In genomic region chr11:61155727-61156126, GRCm38 (mm10) we compare ENCODE assay signal across 9 mouse cellular contexts. TPM values are rescaled to one million over a fixed set of nuclear protein-coding genes. Genes with fewer than 3 reads are reported as not detected.
DNase-seq lines count a peak whose midpoint lies in the region; ATAC-seq and TF ChIP-seq lines count a peak whose summit lies in the region.
"Had no signal": no experiment of that assay in that cellular context is flagged by ENCODE, and none has a peak within 500 bp of the region (broad histone marks: within the 10 kb centered on the region; RNA-seq: fewer than 3 reads in every experiment).

No protein-coding gene starts in this region.

- whole genome bisulfite sequencing in forebrain, embryonic 14.5 days: 76% methylated on average over 2 of the region's 2 CpGs
- 93% methylated on average over 2 of the region's 2 CpGs for WGBS in forebrain, embryonic 13.5 days
- 88% methylated on average over 2 of the region's 2 CpGs for WGBS in midbrain, postnatal 0 days
- WGBS in midbrain, embryonic 11.5 days: 86% methylated on average over 2 of the region's 2 CpGs

- H3K9me3 ChIP-seq in forebrain, embryonic 14.5 days (replicated peaks; ENCODE audit: control insufficient read depth, low read length): no peaks in the 10 kb centered on the region
- no peaks in the 10 kb centered on the region for H3K9me3 ChIP-seq in forebrain, embryonic 13.5 days (replicated peaks)
- no peaks in the 10 kb centered on the region for H3K9me3 ChIP-seq in midbrain, postnatal 0 days (ENCODE audit: low read length)
- H3K9me3 ChIP-seq in midbrain, embryonic 11.5 days (ENCODE audit: control insufficient read depth, low read length): no peaks in the 10 kb centered on the region
- H3K9me3 ChIP-seq: liver, embryonic 13.5 days had no signal

- no peak overlapping the region for H3K9ac ChIP-seq in forebrain, embryonic 14.5 days (ENCODE audit: low read length)
- H3K9ac ChIP-seq in forebrain, embryonic 13.5 days: no peak overlapping the region
- H3K9ac ChIP-seq in midbrain, postnatal 0 days (replicated peaks; ENCODE audit: low read length, poor library complexity, severe bottlenecking): no peak overlapping the region
- H3K9ac ChIP-seq in midbrain, embryonic 11.5 days (ENCODE audit: low read length): no peak overlapping the region
- H3K9ac ChIP-seq: liver, embryonic 13.5 days had no signal

- no peaks in the 10 kb centered on the region for H3K27me3 ChIP-seq in forebrain, embryonic 14.5 days (replicated peaks; ENCODE audit: control insufficient read depth, insufficient read depth, low read length)
- H3K27me3 ChIP-seq in forebrain, embryonic 13.5 days: no peaks in the 10 kb centered on the region
- no peaks in the 10 kb centered on the region for H3K27me3 ChIP-seq in midbrain, postnatal 0 days (ENCODE audit: insufficient read depth, low read length)
- no peaks in the 10 kb centered on the region for H3K27me3 ChIP-seq in midbrain, embryonic 11.5 days (ENCODE audit: control insufficient read depth, insufficient read depth, low read length)
- H3K27me3 ChIP-seq: liver, embryonic 13.5 days had no signal

- ATAC-seq in forebrain, embryonic 14.5 days: no peak
- ATAC-seq in forebrain, embryonic 13.5 days: no peak
- no peak for ATAC-seq in midbrain, postnatal 0 days (ENCODE audit: low FRiP score)
- no peak for ATAC-seq in midbrain, embryonic 11.5 days (ENCODE audit: low FRiP score)
- ATAC-seq in granulocyte monocyte progenitor cell, adult 5-6 weeks (replicated peaks; ENCODE audit: poor library complexity, severe bottlenecking): 0 out of 2 replicates have a peak, but pooled peaks have one; percentile 13
- ATAC-seq in megakaryocyte progenitor cell, adult 5-6 weeks (replicated peaks; ENCODE audit: poor library complexity): peak; percentile 59

- no peak overlapping the region for H3K27ac ChIP-seq in forebrain, embryonic 14.5 days (ENCODE audit: low read depth, low read length)
- H3K27ac ChIP-seq in forebrain, embryonic 13.5 days: no peak overlapping the region
- H3K27ac ChIP-seq in midbrain, postnatal 0 days (ENCODE audit: low read depth, low read length): no peak overlapping the region
- H3K27ac ChIP-seq in midbrain, embryonic 11.5 days (ENCODE audit: low read depth, low read length): no peak overlapping the region
- H3K27ac ChIP-seq: liver, embryonic 13.5 days had no signal

- peak; percentile 61 for TF ChIP-seq CTCF in midbrain, postnatal 0 days (IDR thresholded peaks at IDR 0.05)

- H3K4me3 ChIP-seq in forebrain, embryonic 14.5 days (ENCODE audit: low read depth, low read length): no peak overlapping the region
- no peak overlapping the region for H3K4me3 ChIP-seq in forebrain, embryonic 13.5 days
- no peak overlapping the region for H3K4me3 ChIP-seq in midbrain, postnatal 0 days (ENCODE audit: low read depth, low read length)
- H3K4me3 ChIP-seq in midbrain, embryonic 11.5 days (ENCODE audit: low read depth, low read length): no peak overlapping the region
- H3K4me3 ChIP-seq: liver, embryonic 13.5 days had no signal

- peaks cover 97% of the 10 kb centered on the region for H3K36me3 ChIP-seq in forebrain, embryonic 14.5 days (ENCODE audit: control insufficient read depth, insufficient read depth, low read length)
- peaks cover 100% of the 10 kb centered on the region for H3K36me3 ChIP-seq in forebrain, embryonic 13.5 days (ENCODE audit: poor library complexity, severe bottlenecking)
- H3K36me3 ChIP-seq in midbrain, postnatal 0 days (ENCODE audit: insufficient read depth, low read length): peaks cover 90% of the 10 kb centered on the region
- peaks cover 59% of the 10 kb centered on the region for H3K36me3 ChIP-seq in midbrain, embryonic 11.5 days (ENCODE audit: control insufficient read depth, insufficient read depth, low read length)

- peak; percentile 25 for DNase-seq in forebrain, embryonic 14.5 days (ENCODE audit: low spot score)
- DNase-seq in midbrain, postnatal 0 days (ENCODE audit: low spot score): peak; percentile 53
- no peak for DNase-seq in midbrain, embryonic 11.5 days (ENCODE audit: low spot score, missing footprints)
- DNase-seq in yolk sac, embryonic 10.5 days (ENCODE audit: low spot score): no peak
- no peak for DNase-seq in frontal cortex, postnatal 25 days (ENCODE audit: low spot score in 2 of 2)
- DNase-seq: liver, embryonic 13.5 days had no signal

- H3K4me2 ChIP-seq in forebrain, embryonic 14.5 days (ENCODE audit: low read length): no peak overlapping the region
- no peak overlapping the region for H3K4me2 ChIP-seq in forebrain, embryonic 13.5 days
- H3K4me2 ChIP-seq in midbrain, postnatal 0 days (ENCODE audit: low read depth, low read length, poor library complexity, severe bottlenecking): no peak overlapping the region
- no peak overlapping the region for H3K4me2 ChIP-seq in midbrain, embryonic 11.5 days
- H3K4me2 ChIP-seq: liver, embryonic 13.5 days had no signal

- no peaks in the 10 kb centered on the region for H3K4me1 ChIP-seq in forebrain, embryonic 14.5 days (ENCODE audit: control insufficient read depth, insufficient read depth, low read length)
- no peaks in the 10 kb centered on the region for H3K4me1 ChIP-seq in forebrain, embryonic 13.5 days
- no peaks in the 10 kb centered on the region for H3K4me1 ChIP-seq in midbrain, postnatal 0 days (ENCODE audit: insufficient read depth, low read length)
- H3K4me1 ChIP-seq in midbrain, embryonic 11.5 days (ENCODE audit: control insufficient read depth, insufficient read depth, low read length): no peaks in the 10 kb centered on the region

RNA-seq across cellular contexts. Expression of gene Usp22, which starts 19.1 kb away (rescaled TPM):
- polyA plus RNA-seq in forebrain, embryonic 14.5 days (2014; fragmentation: Nextera tagmentation; extraction: Ambion mirVana): 359 and 455 TPM in 2 replicates
- polyA plus RNA-seq in forebrain, embryonic 13.5 days (2015; fragmentation: Nextera tagmentation; extraction: Ambion mirVana): 272 and 304 TPM in 2 replicates
- total RNA-seq in midbrain, postnatal 0 days (2014; rRNA removed): 637 and 644 TPM in 2 replicates
- 340 and 355 TPM in 2 replicates for polyA plus RNA-seq in midbrain, postnatal 0 days (2015; fragmentation: Nextera tagmentation; extraction: Ambion mirVana)
- 284 and 292 TPM in 2 replicates for polyA plus RNA-seq in midbrain, embryonic 11.5 days (2014; fragmentation: Nextera tagmentation; extraction: Ambion mirVana)
- 23.3 and 34.2 TPM in 2 replicates for total RNA-seq in granulocyte monocyte progenitor cell, adult 5-6 weeks (2014; fragmentation: Nextera tagmentation)
- total RNA-seq in granulocyte monocyte progenitor cell, adult 5-6 weeks (2017): 52.4 and 63.5 TPM in 2 replicates
- total RNA-seq in megakaryocyte progenitor cell, adult 5-6 weeks (2015): 32.3 and 36.1 TPM in 2 replicates
- 54.1 and 79.4 TPM in 2 replicates for total RNA-seq in megakaryocyte progenitor cell, adult 5-6 weeks (2017)

RNA-seq across cellular contexts. Expression of gene Tnfrsf13b, which starts 29.2 kb away (rescaled TPM):
- 1.1 and 1.2 TPM in 2 replicates for polyA plus RNA-seq in forebrain, embryonic 14.5 days (2014; fragmentation: Nextera tagmentation; extraction: Ambion mirVana)
- 0.48 and 0.63 TPM in 2 replicates for polyA plus RNA-seq in forebrain, embryonic 13.5 days (2015; fragmentation: Nextera tagmentation; extraction: Ambion mirVana)
- 1.6 and 2.2 TPM in 2 replicates for total RNA-seq in midbrain, postnatal 0 days (2014; rRNA removed)
- polyA plus RNA-seq in midbrain, postnatal 0 days (2015; fragmentation: Nextera tagmentation; extraction: Ambion mirVana): 1.4 TPM in 2 replicates
- 1.1 and 1.4 TPM in 2 replicates for polyA plus RNA-seq in midbrain, embryonic 11.5 days (2014; fragmentation: Nextera tagmentation; extraction: Ambion mirVana)
- total RNA-seq in granulocyte monocyte progenitor cell, adult 5-6 weeks (2014; fragmentation: Nextera tagmentation): 31.7 and 41.3 TPM in 2 replicates
- 55.8 and 121 TPM in 2 replicates for total RNA-seq in granulocyte monocyte progenitor cell, adult 5-6 weeks (2017)
- 39.9 and 42.4 TPM in 2 replicates for total RNA-seq in megakaryocyte progenitor cell, adult 5-6 weeks (2015)
- 55.3 and 64.2 TPM in 2 replicates for total RNA-seq in megakaryocyte progenitor cell, adult 5-6 weeks (2017)

RNA-seq across cellular contexts. Expression of gene Aldh3a1, which starts 51.6 kb away (rescaled TPM):
- not detected in 2 replicates for polyA plus RNA-seq in forebrain, embryonic 14.5 days (2014; fragmentation: Nextera tagmentation; extraction: Ambion mirVana)
- polyA plus RNA-seq in forebrain, embryonic 13.5 days (2015; fragmentation: Nextera tagmentation; extraction: Ambion mirVana): not detected in 2 replicates
- total RNA-seq in midbrain, postnatal 0 days (2014; rRNA removed): 0.11 and 1.3 TPM in 2 replicates
- polyA plus RNA-seq in midbrain, postnatal 0 days (2015; fragmentation: Nextera tagmentation; extraction: Ambion mirVana): 0.83 and 0.91 TPM in 2 replicates
- not detected in 2 replicates for polyA plus RNA-seq in midbrain, embryonic 11.5 days (2014; fragmentation: Nextera tagmentation; extraction: Ambion mirVana)
- not detected in 2 replicates for total RNA-seq in granulocyte monocyte progenitor cell, adult 5-6 weeks (2014; fragmentation: Nextera tagmentation)
- total RNA-seq in granulocyte monocyte progenitor cell, adult 5-6 weeks (2017): not detected in 2 replicates
- total RNA-seq in megakaryocyte progenitor cell, adult 5-6 weeks (2015): 0.32 TPM in 1 of 2 replicates, not detected in the other
- 0.34 TPM in 1 of 2 replicates, not detected in the other for total RNA-seq in megakaryocyte progenitor cell, adult 5-6 weeks (2017)

Comparison
In these comparisons a context has a peak if more than half of its experiments do, and no peak if none do; other contexts are left out.
1. DNase-seq: peak in forebrain, embryonic 14.5 days (single experiment) and midbrain, postnatal 0 days (single experiment); none in midbrain, embryonic 11.5 days (single experiment), yolk sac, embryonic 10.5 days (single experiment) and frontal cortex, postnatal 25 days (0 of 2).
2. ATAC-seq: peak in granulocyte monocyte progenitor cell, adult 5-6 weeks (single experiment) and megakaryocyte progenitor cell, adult 5-6 weeks (single experiment); none in forebrain, embryonic 14.5 days (single experiment), forebrain, embryonic 13.5 days (single experiment), midbrain, postnatal 0 days (single experiment) and midbrain, embryonic 11.5 days (single experiment).